Mouse (Mus musculus) ES-Bruce4 (cell line): ENCODE results near the gene Pnrc2. TPM values are rescaled to one million over a fixed set of nuclear protein-coding genes. Genes with fewer than 3 reads are reported as not detected.

Source experiments
- H3K27ac ChIP-seq: 2 replicates; pipeline ENCODE4 v1.5.1; 2012; ENCODE audit warnings: low read length, inconsistent platforms; ENCODE audit not compliant: insufficient read depth
- H3K27me3 ChIP-seq: 2 replicates; pipeline ENCODE4 v1.6.1; 2012; ENCODE audit warnings: mild to moderate bottlenecking, low read length, inconsistent platforms; ENCODE audit not compliant: control insufficient read depth, poor library complexity, insufficient read depth, severe bottlenecking
- H3K36me3 ChIP-seq: 2 replicates; pipeline ENCODE4 v1.6.1; 2012; ENCODE audit warnings: inconsistent platforms, mild to moderate bottlenecking, low read length, moderate library complexity; ENCODE audit not compliant: control insufficient read depth, poor library complexity, insufficient read depth, severe bottlenecking
- H3K4me1 ChIP-seq: one replicate; pipeline ENCODE4 v1.8.1; 2011; ENCODE audit warnings: low read length; ENCODE audit not compliant: control insufficient read depth, insufficient read depth
- H3K4me3 ChIP-seq: 2 replicates; pipeline ENCODE4 v1.5.1; 2011; ENCODE audit warnings: low read depth, mild to moderate bottlenecking, low read length
- H3K9ac ChIP-seq: 2 replicates; pipeline ENCODE4 v1.6.1; 2012; ENCODE audit warnings: low read depth, mild to moderate bottlenecking, inconsistent platforms; ENCODE audit not compliant: poor library complexity, severe bottlenecking
- H3K9me3 ChIP-seq: replicated peaks from 2 replicates; pipeline ENCODE4 v1.6.1; 2012; ENCODE audit warnings: mild to moderate bottlenecking, low read length, inconsistent platforms; ENCODE audit not compliant: control insufficient read depth, poor library complexity, insufficient read depth, severe bottlenecking
- CTCF ChIP-seq: IDR thresholded peaks from one replicate; pipeline ENCODE4 v1.8.1; 2011; ENCODE audit warnings: low read depth, low read length
- EP300 ChIP-seq: IDR thresholded peaks from 2 replicates; pipeline ENCODE4 v1.6.1; 2011; ENCODE audit warnings: low read depth, low read length; ENCODE audit not compliant: insufficient read depth
- POLR2A ChIP-seq: IDR thresholded peaks from one replicate; pipeline ENCODE4 v1.8.1; 2011; ENCODE audit warnings: low read length; ENCODE audit not compliant: insufficient read depth
- polyA plus RNA-seq: library from polyadenylated mRNA; stranded (reverse); fragments of >200 nt; gene quantifications from 2 replicates; pipeline ENCODE4 v1.2.4, GENCODE M21; 2011; ENCODE audit warnings: low read depth; ENCODE audit not compliant: missing spikeins, insufficient read depth, insufficient read length

The Pnrc2 gene
- polyA plus RNA-seq, 1 experiment = 84.4 TPM

DNA sequence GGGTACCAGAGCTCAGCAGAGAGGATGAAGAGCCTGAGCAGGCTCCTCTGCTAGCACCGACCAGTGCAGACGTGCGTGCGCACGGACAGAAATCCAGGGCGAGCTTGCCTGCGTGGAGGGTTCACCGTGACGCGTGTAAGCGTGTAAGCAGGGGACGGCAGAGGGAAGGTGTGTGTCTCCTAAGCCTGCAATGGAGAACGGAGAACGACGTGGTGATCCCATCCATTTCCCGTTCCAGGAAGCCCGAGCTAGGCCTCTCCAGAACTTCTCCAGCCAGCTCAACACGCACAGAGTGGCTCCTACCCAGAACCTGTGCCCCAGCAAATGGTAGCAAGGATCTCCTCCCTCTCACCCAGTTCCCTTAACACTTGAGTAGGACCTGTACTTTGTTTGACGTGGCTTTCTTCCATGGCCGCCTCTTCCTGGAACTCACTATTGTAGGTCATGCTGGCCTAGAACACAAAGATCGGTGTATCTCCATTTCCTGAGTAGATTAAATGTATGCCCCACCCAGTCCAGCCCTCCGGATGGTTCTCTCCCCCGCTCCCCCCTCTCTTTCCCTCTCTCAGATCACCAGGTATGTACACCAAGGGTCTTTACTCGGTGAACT, 14.9 kb upstream of the Pnrc2 start:
- Histone ChIP-seq H3K27me3 (no peaks in the 10 kb centered on the region), H3K4me1 (peaks cover 2% of the 10 kb centered on the region), H3K9ac (peak overlapping the region; percentile 3; the same call in 1 of the 2 replicates), H3K9me3 (no peaks in the 10 kb centered on the region), H3K36me3 (no peaks in the 10 kb centered on the region), H3K4me3 (peak overlapping the region; percentile 16), H3K27ac (no peak overlapping the region)
- no peak for TF ChIP-seq EP300
- no peak for TF ChIP-seq POLR2A
- TF ChIP-seq CTCF = no peak

DNA sequence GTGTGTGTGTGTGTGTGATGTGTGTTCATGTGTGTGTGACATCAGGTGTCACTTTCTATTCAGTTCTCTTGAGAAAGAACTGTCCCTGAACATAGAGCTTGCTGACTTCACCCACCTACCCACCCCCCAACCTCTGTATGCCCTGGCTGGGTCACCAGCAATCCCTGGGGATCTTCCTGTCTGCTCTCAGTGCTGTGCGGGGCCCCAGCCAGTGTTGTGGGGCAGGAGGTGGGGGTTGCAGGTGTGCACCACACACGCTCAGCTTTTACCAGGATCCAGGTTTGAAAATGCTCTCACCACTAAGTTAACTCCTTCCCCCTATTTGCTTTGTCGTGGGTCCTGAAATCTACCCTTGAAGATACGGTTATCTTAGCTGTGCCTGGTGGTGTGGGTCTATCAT, 12.5 kb upstream of the Pnrc2 start:
- Histone ChIP-seq H3K27me3 (no peaks in the 10 kb centered on the region), H3K36me3 (no peaks in the 10 kb centered on the region), H3K27ac (no peak overlapping the region), H3K4me1 (peaks cover 2% of the 10 kb centered on the region), H3K9ac (no peak overlapping the region), H3K4me3 (no peak overlapping the region), H3K9me3 (no peaks in the 10 kb centered on the region)
- TF ChIP-seq EP300 (no peak), POLR2A (no peak), CTCF (no peak)

DNA sequence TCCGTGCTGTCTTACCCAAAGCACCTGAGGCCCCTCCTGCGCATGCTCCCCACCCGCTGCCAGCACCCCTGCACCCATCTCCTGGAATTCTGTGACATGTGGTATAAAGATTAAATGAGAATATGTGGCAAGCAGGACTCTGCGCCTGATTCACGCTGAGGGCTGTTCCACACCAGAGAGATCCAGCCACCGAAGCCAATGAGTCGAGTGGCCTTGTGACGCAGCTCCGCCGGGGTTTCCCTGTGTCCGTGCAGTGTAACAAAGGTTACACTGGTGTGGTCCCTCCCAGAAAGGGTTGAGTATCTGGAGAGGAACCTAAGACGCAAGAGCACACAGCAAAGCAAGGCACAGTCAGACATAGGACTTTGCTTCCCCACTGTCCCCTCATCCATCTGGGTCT, 12.0 kb upstream of the Pnrc2 start:
- Histone ChIP-seq H3K27me3 (no peaks in the 10 kb centered on the region), H3K9ac (no peak overlapping the region), H3K4me3 (peak overlapping the region; percentile 17; the same call in 1 of the 2 replicates), H3K27ac (no peak overlapping the region), H3K9me3 (no peaks in the 10 kb centered on the region), H3K4me1 (peaks cover 2% of the 10 kb centered on the region), H3K36me3 (no peaks in the 10 kb centered on the region)
- TF ChIP-seq POLR2A = no peak
- TF ChIP-seq EP300 = no peak
- no peak for TF ChIP-seq CTCF

DNA sequence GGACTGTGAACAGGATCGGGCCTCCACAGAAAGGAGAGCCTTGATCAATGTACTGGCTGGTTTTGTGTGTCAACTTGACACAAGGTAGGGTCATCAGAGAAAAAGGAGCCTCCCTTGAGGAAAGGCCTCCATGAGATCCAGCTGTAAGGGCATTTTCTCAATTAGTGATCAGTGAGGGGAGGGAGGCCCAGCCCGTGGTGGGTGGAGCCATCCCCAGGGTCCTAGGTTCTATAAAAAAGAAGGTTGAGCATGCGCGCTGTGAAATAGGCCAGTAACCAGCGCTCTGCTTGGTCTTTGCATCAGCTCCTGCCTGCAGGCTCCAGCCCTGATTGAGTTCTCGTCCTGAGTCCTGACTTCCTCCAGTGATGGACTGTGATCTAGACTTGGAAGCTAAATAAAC, 10.9 kb upstream of the Pnrc2 start:
- H3K4me3 ChIP-seq = no peak overlapping the region
- TF ChIP-seq POLR2A = no peak
- TF ChIP-seq EP300 = no peak
- no peak for TF ChIP-seq CTCF
- no peaks in the 10 kb centered on the region for H3K9me3 ChIP-seq
- H3K36me3 ChIP-seq = no peaks in the 10 kb centered on the region
- H3K4me1 ChIP-seq = peaks cover 4% of the 10 kb centered on the region
- no peak overlapping the region for H3K27ac ChIP-seq
- no peaks in the 10 kb centered on the region for H3K27me3 ChIP-seq
- H3K9ac ChIP-seq = no peak overlapping the region

DNA sequence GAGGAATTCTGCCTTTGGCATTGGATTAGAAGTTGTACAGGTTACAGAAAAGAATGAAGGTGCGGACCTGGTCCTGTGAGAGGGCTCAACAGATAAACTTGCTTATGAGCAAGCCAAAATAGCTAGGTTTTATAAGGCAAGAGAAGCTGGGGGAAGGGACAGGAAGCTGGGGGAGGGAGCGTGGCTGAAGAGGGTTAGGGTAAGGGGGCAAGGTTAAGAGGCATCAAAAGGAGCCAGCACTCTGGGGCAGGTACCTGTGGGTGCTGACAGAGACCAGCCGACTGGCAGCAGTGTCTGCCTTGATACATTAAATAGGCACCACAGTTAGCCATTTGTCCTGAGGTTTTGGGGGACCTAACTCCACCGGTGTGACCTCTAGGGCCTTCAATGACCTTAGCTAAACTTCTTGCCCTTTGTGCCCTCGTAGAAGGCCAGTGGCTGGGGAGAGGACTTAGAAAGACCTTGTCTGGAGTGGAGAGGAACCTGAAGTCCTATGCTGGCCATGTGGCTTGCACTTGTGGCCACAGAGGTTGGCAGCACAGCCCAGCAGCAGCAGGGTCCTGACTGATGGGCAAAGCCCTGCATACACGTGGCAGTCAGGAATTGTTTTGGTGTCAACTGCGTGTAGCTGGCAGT, 10.3 kb upstream of the Pnrc2 start:
- H3K4me3 ChIP-seq = no peak overlapping the region
- H3K27ac ChIP-seq = no peak overlapping the region
- H3K9ac ChIP-seq = no peak overlapping the region
- no peaks in the 10 kb centered on the region for H3K27me3 ChIP-seq
- H3K9me3 ChIP-seq = no peaks in the 10 kb centered on the region
- TF ChIP-seq EP300 (no peak), CTCF (no peak), POLR2A (no peak)
- no peaks in the 10 kb centered on the region for H3K36me3 ChIP-seq
- H3K4me1 ChIP-seq = peaks cover 4% of the 10 kb centered on the region

DNA sequence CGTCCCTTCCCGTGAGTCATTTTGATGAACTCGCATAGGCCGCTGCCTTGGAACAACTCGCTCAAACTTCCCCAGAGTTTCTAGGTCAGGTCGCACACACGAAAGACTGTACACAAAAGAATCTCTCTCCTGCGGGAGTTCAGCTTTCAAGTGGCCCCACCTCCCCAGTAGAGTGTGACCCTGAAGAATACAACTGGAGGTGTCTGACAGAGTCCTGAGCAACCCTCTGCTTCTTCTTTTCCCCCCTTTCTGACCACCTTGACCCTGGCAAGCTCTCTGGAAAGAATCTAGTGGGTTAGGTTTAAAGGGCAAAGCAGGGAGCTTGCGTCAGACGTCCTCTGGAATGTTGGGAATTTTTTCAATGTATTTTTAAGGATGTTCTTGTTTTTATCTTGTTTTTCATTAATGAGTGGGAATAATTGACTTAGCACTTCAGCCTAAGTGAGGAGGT, 9.8 kb upstream of the Pnrc2 start:
- Histone ChIP-seq H3K36me3 (no peaks in the 10 kb centered on the region), H3K4me3 (no peak overlapping the region), H3K4me1 (peaks cover 2% of the 10 kb centered on the region), H3K9ac (peak overlapping the region; percentile 18; the same call in 1 of the 2 replicates), H3K27me3 (no peaks in the 10 kb centered on the region), H3K9me3 (no peaks in the 10 kb centered on the region), H3K27ac (no peak overlapping the region)
- TF ChIP-seq POLR2A (no peak), EP300 (no peak), CTCF (no peak)
